ENCODE assay signal across 27 mouse cellular contexts in the genomic region with DNA sequence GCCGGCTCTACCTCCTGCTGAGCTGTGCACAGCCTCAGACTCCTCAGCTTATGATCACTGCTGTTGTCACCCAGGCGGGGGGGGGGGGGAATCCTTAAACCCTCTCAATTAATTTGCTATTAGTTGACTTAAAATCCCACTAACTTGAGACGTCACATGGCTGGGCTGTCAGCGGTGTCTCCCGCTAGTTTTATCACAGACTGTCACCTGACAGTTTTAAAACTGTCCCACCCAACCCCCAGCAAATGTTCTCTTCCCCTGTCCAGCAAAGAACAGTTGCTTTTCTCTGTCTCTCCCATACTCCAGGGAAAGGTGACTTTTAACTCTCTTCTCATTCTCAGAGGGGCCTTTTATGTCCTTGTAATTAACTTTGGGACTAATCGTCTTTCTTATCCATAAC.
DNase-seq lines count a peak whose midpoint lies in the region; ATAC-seq and TF ChIP-seq lines count a peak whose summit lies in the region.
"Had no signal": no experiment of that assay in that cellular context is flagged by ENCODE, and none has a peak within 500 bp of the region (broad histone marks: within the 10 kb centered on the region; RNA-seq: fewer than 3 reads in every experiment).

No protein-coding gene starts in this region.

- DNase-seq in liver, embryonic 13.5 days: peak; percentile 46
- DNase-seq in right cerebral cortex, adult 2 months (ENCODE audit: low spot score in 2 of 2): no peak
- no peak for DNase-seq in lung, adult 2 months
- DNase-seq in layer of hippocampus, adult 2 months (ENCODE audit: low spot score in 2 of 2): no peak
- DNase-seq: adrenal gland, adult 8-10 months; cerebellum, adult 11 months; cerebellum, adult 9-10 months; forebrain, postnatal 0 days; gastrocnemius, postnatal 10 days; kidney, adult 2 months; kidney, postnatal 36 days; left cerebral cortex, postnatal 4 days; thymus, adult 18-20 months; thymus, postnatal 25 days had no signal

- 0 out of 2 replicates have a peak, but pooled peaks have one; percentile 7 for TF ChIP-seq EP300 in ES-Bruce4 (IDR thresholded peaks at IDR 0.05; ENCODE audit: insufficient read depth, low read depth, low read length)

- no peaks in the 10 kb centered on the region for H3K9me3 ChIP-seq in ES-Bruce4 (replicated peaks; ENCODE audit: control insufficient read depth, insufficient read depth, low read length, poor library complexity, severe bottlenecking)
- no peaks in the 10 kb centered on the region for H3K9me3 ChIP-seq in liver, embryonic 13.5 days (replicated peaks)
- H3K9me3 ChIP-seq: embryonic facial prominence, embryonic 13.5 days; forebrain, embryonic 12.5 days; heart, embryonic 15.5 days; hindbrain, embryonic 12.5 days; intestine, embryonic 15.5 days; lung, embryonic 15.5 days had no signal

- H3K4me1 ChIP-seq in ES-Bruce4 (ENCODE audit: control insufficient read depth, insufficient read depth, low read length): peaks cover 23% of the 10 kb centered on the region
- peaks cover 93% of the 10 kb centered on the region for H3K4me1 ChIP-seq in liver, embryonic 13.5 days (replicated peaks)
- H3K4me1 ChIP-seq in lung, adult 2 months (ENCODE audit: control insufficient read depth, insufficient read depth, low read length): no peaks in the 10 kb centered on the region

- peak; percentile 53 for ATAC-seq in erythroblast, adult 5-6 weeks (replicated peaks; ENCODE audit: low FRiP score, poor library complexity, severe bottlenecking)
- ATAC-seq in liver, embryonic 13.5 days (ENCODE audit: low read depth): peak; percentile 60
- ATAC-seq in megakaryocyte-erythroid progenitor cell, adult 5-6 weeks (replicated peaks; ENCODE audit: low FRiP score, low TSS enrichment, poor library complexity, severe bottlenecking): 0 out of 2 replicates have a peak, but pooled peaks have one; percentile 22
- ATAC-seq: forebrain, postnatal 0 days; hindbrain, postnatal 0 days; intestine, embryonic 15.5 days; midbrain, embryonic 16.5 days had no signal

- no peaks in the 10 kb centered on the region for H3K27me3 ChIP-seq in ES-Bruce4 (ENCODE audit: control insufficient read depth, insufficient read depth, low read length, poor library complexity, severe bottlenecking)
- H3K27me3 ChIP-seq in liver, embryonic 13.5 days: peaks cover 6% of the 10 kb centered on the region; the same call in 1 of the 2 replicates

- no peak overlapping the region for H3K4me3 ChIP-seq in ES-Bruce4 (ENCODE audit: low read depth, low read length)
- no peak overlapping the region for H3K4me3 ChIP-seq in liver, embryonic 13.5 days (replicated peaks)
- no peak overlapping the region for H3K4me3 ChIP-seq in lung, adult 2 months (replicated peaks; ENCODE audit: extremely low read depth, low read depth, low read length)
- no peak overlapping the region for H3K4me3 ChIP-seq in layer of hippocampus, adult 2 months
- H3K4me3 ChIP-seq: embryonic facial prominence, embryonic 13.5 days; erythroblast, embryonic 14.5 days; forebrain, embryonic 12.5 days; heart, embryonic 15.5 days; hindbrain, embryonic 12.5 days; intestine, embryonic 15.5 days; lung, embryonic 15.5 days had no signal

- H3K9ac ChIP-seq in ES-Bruce4 (ENCODE audit: low read depth, poor library complexity, severe bottlenecking): no peak overlapping the region
- H3K9ac ChIP-seq in liver, embryonic 13.5 days: peak overlapping the region; percentile 24
- H3K9ac ChIP-seq: embryonic facial prominence, embryonic 13.5 days; forebrain, embryonic 12.5 days; forebrain, postnatal 0 days; heart, embryonic 15.5 days; hindbrain, embryonic 12.5 days; intestine, embryonic 15.5 days; lung, embryonic 15.5 days had no signal

- no peaks in the 10 kb centered on the region for H3K36me3 ChIP-seq in ES-Bruce4 (ENCODE audit: control insufficient read depth, insufficient read depth, low read length, poor library complexity, severe bottlenecking)
- H3K36me3 ChIP-seq in liver, embryonic 13.5 days: no peaks in the 10 kb centered on the region
- H3K36me3 ChIP-seq: embryonic facial prominence, embryonic 13.5 days; heart, embryonic 15.5 days; hindbrain, embryonic 12.5 days; intestine, embryonic 15.5 days; lung, embryonic 15.5 days had no signal

- peak overlapping the region; percentile 78 for H3K27ac ChIP-seq in ES-Bruce4 (ENCODE audit: insufficient read depth, low read length)
- H3K27ac ChIP-seq in liver, embryonic 13.5 days: peak overlapping the region; percentile 74
- no peak overlapping the region for H3K27ac ChIP-seq in layer of hippocampus, adult 2 months
- H3K27ac ChIP-seq: embryonic facial prominence, embryonic 13.5 days; forebrain, embryonic 12.5 days; heart, embryonic 15.5 days; hindbrain, embryonic 12.5 days; hindbrain, postnatal 0 days; intestine, embryonic 15.5 days; lung, embryonic 15.5 days had no signal

- no peak for TF ChIP-seq CTCF in ES-Bruce4 (IDR thresholded peaks at IDR 0.05; ENCODE audit: low read depth, low read length)
- no peak for TF ChIP-seq CTCF in lung, adult 2 months (IDR thresholded peaks at IDR 0.05; ENCODE audit: insufficient read depth, low read length)
- TF ChIP-seq CTCF in layer of hippocampus, adult 2 months (conservative IDR thresholded peaks at IDR 0.05): no peak

- no peak for TF ChIP-seq POLR2A in ES-Bruce4 (IDR thresholded peaks at IDR 0.05; ENCODE audit: insufficient read depth, low read length)
- no peak for TF ChIP-seq POLR2A in lung, adult 2 months (IDR thresholded peaks at IDR 0.05; ENCODE audit: borderline replicate concordance, extremely low read depth, low read depth, low read length)

- WGBS in liver, embryonic 13.5 days (ENCODE audit: insufficient replicate concordance): 19% methylated on average over 6 of the region's 6 CpGs
- 73% methylated on average over 6 of the region's 6 CpGs for WGBS in lung, adult 2 months

- H3K4me2 ChIP-seq in liver, embryonic 13.5 days: peak overlapping the region; percentile 37
- H3K4me2 ChIP-seq: embryonic facial prominence, embryonic 13.5 days; forebrain, embryonic 12.5 days; heart, embryonic 15.5 days; hindbrain, embryonic 12.5 days; intestine, embryonic 15.5 days; lung, embryonic 15.5 days; midbrain, embryonic 11.5 days had no signal
